Mouse (Mus musculus) stomach, adult 2 months (tissue): ENCODE data around the gene Abcc5. TPM values are rescaled to one million over a fixed set of nuclear protein-coding genes. Genes with fewer than 3 reads are reported as not detected.

Experiments
- polyA plus RNA-seq: library from polyadenylated mRNA; depleted of rRNA; stranded (reverse); fragments of >200 nt; gene quantifications from 2 replicates; pipeline ENCODE4 v1.2.3, GENCODE M21; 2012; rRNA removed

Abcc5 gene
- polyA plus RNA-seq: 21.2 and 31.6 TPM in 2 replicates

GRCm38 (mm10) chr16:20425855-20426598 is at the start of gene Abcc5:
Gene Abcc5 (minus strand): TSS chr16:20426394.

DNA sequence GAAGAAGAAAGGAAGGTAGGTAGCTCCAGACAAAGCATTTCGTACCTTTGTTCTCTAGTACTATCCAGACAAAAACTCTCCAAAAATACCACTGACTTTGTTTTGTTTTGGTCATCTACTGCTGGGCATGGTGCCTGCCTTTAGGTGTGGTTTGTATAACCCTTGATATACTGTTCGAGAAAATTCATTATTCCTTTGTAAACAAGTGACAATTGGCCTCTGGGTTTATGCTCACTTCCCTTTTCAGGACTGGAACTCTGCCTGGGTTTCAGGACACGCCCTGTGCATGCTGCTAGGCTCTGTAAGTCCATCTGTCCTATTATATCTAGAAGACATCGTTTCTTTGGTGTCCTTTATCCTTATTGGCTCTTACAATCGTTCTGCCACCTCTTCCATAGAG is 100.9 kb downstream of the Abcc5 start, which contains the start of gene Cyp2ab1:
Gene Cyp2ab1, minus strand, starts transcription at position 119 of the 400 bp plus-strand sequence.

DNA sequence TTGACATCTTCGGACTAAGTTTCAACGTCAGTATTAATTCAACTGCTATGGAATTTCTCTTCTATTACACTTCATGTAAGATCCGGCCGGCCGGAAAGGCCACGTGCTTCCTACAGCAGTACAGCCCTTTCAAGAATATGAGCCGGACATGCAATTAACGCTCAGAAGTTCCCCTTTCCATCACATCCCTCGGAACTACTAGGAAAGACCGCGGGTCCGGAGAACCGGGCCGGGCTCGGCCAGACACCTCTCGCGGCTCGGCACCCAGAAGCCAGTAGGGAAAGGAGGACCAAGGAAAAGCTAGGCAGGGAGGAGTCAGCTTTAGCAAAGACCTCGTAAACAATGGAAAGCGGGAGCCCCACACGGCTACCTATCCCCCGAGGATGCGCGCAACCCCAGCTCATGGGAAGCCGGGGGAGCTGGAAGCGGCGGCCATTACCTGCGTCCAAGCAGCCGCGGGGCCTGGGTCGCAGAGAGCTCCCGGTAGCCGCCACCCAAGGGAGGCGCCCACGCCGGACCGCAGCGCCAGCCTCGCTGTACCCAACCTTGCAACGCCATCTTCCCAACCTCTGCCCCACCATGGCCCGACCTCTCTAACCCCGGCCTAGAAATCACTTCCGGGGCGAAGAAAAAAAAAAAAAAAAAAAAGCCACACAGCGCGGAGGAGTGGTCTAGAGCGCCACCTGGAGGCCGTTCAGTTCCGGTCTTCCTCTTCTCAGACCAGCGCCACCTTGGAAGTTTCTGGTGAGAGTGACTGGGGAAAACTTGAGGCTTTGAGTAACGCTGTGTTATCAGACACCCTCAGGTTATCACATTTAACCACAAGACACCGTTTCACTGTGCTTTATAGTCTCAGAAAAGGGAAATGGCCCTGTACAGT is 124.2 kb downstream of the Abcc5 start, which contains the start of gene Parl:
Gene Parl, minus strand, starts transcription at position 618 of the 880 bp plus-strand sequence.

Other genes starting within 250 kb of the Abcc5 start
- 0.10 TPM in 1 of 2 replicates, not detected in the other for gene Map6d1, start 185.0 kb downstream of the Abcc5 start, polyA plus RNA-seq
- gene Parl, start 124.0 kb downstream of the Abcc5 start, polyA plus RNA-seq: 12.6 and 14.7 TPM in 2 replicates
- 0.19 and 0.53 TPM in 2 replicates for gene Cyp2ab1, start 101.0 kb downstream of the Abcc5 start, polyA plus RNA-seq
- 9.7 and 10.6 TPM in 2 replicates for gene Eif2b5, start 72.4 kb upstream of the Abcc5 start, polyA plus RNA-seq
- 19.6 and 25.7 TPM in 2 replicates for gene Dvl3, start 90.6 kb upstream of the Abcc5 start, polyA plus RNA-seq
- 164 and 178 TPM in 2 replicates for gene Ap2m1, start 109.1 kb upstream of the Abcc5 start, polyA plus RNA-seq
- gene Abcf3, start 122.2 kb upstream of the Abcc5 start, polyA plus RNA-seq: 9.7 and 15.9 TPM in 2 replicates
- 5.4 and 6.0 TPM in 2 replicates for gene Vwa5b2, start 163.1 kb upstream of the Abcc5 start, polyA plus RNA-seq
- gene Eef1akmt4, start 185.2 kb upstream of the Abcc5 start, polyA plus RNA-seq: 9.2 and 10.2 TPM in 2 replicates
- 0.11 TPM in 1 of 2 replicates, not detected in the other for gene Gm49333, start 185.2 kb upstream of the Abcc5 start, polyA plus RNA-seq
- gene Alg3, start 185.3 kb upstream of the Abcc5 start, polyA plus RNA-seq: 18.0 and 20.6 TPM in 2 replicates
- gene Camk2n2, start 194.9 kb upstream of the Abcc5 start, polyA plus RNA-seq: 5.6 and 9.2 TPM in 2 replicates
- gene Ece2, start 203.4 kb upstream of the Abcc5 start, polyA plus RNA-seq: 0.17 and 1.1 TPM in 2 replicates
- gene Psmd2, start 225.3 kb upstream of the Abcc5 start, polyA plus RNA-seq: 19.8 and 23.2 TPM in 2 replicates
- gene Eif4g1, start 241.9 kb upstream of the Abcc5 start, polyA plus RNA-seq: 180 and 189 TPM in 2 replicates